Mouse (Mus musculus): ENCODE data around the gene Rela. TPM values are rescaled to one million over a fixed set of nuclear protein-coding genes. Genes with fewer than 3 reads are reported as not detected.

The Rela gene
- polyA plus RNA-seq, 1 experiment from 2014 or later: 21.3 TPM

- ATAC-seq (no peak), DNase-seq (no peak)
- peaks cover 69% of the 10 kb centered on the region for H3K36me3 ChIP-seq (replicated peaks; ENCODE audit: insufficient read depth, low read length)
- H3K4me3 ChIP-seq (ENCODE audit: low read depth, low read length): no peak overlapping the region
- WGBS (ENCODE audit: insufficient replicate concordance): 88% methylated on average over 17 of the region's 17 CpGs
- H3K4me2 ChIP-seq (ENCODE audit: low read depth, low read length): no peak overlapping the region
- H3K27ac ChIP-seq (ENCODE audit: low read depth): no peak overlapping the region
- H3K9ac ChIP-seq (replicated peaks): no peak overlapping the region
- H3K27me3 ChIP-seq (ENCODE audit: insufficient read depth, low read length): no peaks in the 10 kb centered on the region
- no peaks in the 10 kb centered on the region for H3K9me3 ChIP-seq (ENCODE audit: low read length)
- TF ChIP-seq CTCF (IDR thresholded peaks at IDR 0.05; ENCODE audit: low read depth) (no peak), EP300 (IDR thresholded peaks at IDR 0.05; ENCODE audit: low read depth) (no peak)
- peaks cover 25% of the 10 kb centered on the region for H3K4me1 ChIP-seq (ENCODE audit: insufficient read depth)
Measured at GRCm38 (mm10) chr19:5641021-5641420, 3.7 kb downstream of the Rela start.

DNA sequence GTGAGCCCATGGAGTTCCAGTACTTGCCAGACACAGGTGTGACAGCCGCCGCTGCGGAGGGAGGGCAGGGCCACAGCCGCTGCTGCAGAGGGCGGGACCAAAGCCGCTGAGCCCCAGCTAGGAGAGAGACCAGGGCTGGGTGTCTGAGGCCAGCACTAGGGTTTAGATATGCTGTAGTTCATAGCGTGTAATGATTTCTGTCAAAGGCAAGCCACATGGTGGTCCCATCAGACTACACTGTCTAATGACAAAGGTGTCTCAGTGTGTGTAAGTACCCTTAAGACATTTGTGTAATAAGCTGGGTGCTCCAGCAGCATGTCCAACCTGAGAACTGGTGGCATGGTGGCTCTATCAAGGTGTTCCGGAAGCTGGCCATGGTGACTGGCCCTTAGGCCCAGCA, 4.4 kb downstream of the Rela start:
- Histone ChIP-seq H3K4me3 (ENCODE audit: low read depth, low read length) (no peak overlapping the region), H3K9ac (replicated peaks) (no peak overlapping the region), H3K27ac (ENCODE audit: low read depth) (no peak overlapping the region), H3K4me1 (ENCODE audit: insufficient read depth) (peaks cover 19% of the 10 kb centered on the region), H3K27me3 (ENCODE audit: insufficient read depth, low read length) (no peaks in the 10 kb centered on the region), H3K36me3 (replicated peaks; ENCODE audit: insufficient read depth, low read length) (peaks cover 73% of the 10 kb centered on the region), H3K4me2 (ENCODE audit: low read depth, low read length) (no peak overlapping the region), H3K9me3 (ENCODE audit: low read length) (no peaks in the 10 kb centered on the region)
- TF ChIP-seq EP300 (IDR thresholded peaks at IDR 0.05; ENCODE audit: low read depth): no peak
- TF ChIP-seq CTCF (IDR thresholded peaks at IDR 0.05; ENCODE audit: low read depth): no peak
- DNase-seq: peak; percentile 16
- ATAC-seq: no peak
- 88% methylated on average over 8 of the region's 8 CpGs for WGBS (ENCODE audit: insufficient replicate concordance)

- Histone ChIP-seq H3K4me1 (ENCODE audit: insufficient read depth) (peaks cover 16% of the 10 kb centered on the region), H3K9me3 (ENCODE audit: low read length) (no peaks in the 10 kb centered on the region), H3K4me3 (ENCODE audit: low read depth, low read length) (no peak overlapping the region), H3K9ac (replicated peaks) (no peak overlapping the region), H3K27me3 (ENCODE audit: insufficient read depth, low read length) (no peaks in the 10 kb centered on the region), H3K27ac (ENCODE audit: low read depth) (no peak overlapping the region), H3K4me2 (ENCODE audit: low read depth, low read length) (no peak overlapping the region), H3K36me3 (replicated peaks; ENCODE audit: insufficient read depth, low read length) (peaks cover 69% of the 10 kb centered on the region)
- no peak for DNase-seq
- TF ChIP-seq EP300 (IDR thresholded peaks at IDR 0.05; ENCODE audit: low read depth) (no peak), CTCF (IDR thresholded peaks at IDR 0.05; ENCODE audit: low read depth) (no peak)
- 94% methylated on average over 9 of the region's 9 CpGs for WGBS (ENCODE audit: insufficient replicate concordance)
- ATAC-seq: no peak
Measured at GRCm38 (mm10) chr19:5645280-5645679, 8.0 kb downstream of the Rela start.

DNA sequence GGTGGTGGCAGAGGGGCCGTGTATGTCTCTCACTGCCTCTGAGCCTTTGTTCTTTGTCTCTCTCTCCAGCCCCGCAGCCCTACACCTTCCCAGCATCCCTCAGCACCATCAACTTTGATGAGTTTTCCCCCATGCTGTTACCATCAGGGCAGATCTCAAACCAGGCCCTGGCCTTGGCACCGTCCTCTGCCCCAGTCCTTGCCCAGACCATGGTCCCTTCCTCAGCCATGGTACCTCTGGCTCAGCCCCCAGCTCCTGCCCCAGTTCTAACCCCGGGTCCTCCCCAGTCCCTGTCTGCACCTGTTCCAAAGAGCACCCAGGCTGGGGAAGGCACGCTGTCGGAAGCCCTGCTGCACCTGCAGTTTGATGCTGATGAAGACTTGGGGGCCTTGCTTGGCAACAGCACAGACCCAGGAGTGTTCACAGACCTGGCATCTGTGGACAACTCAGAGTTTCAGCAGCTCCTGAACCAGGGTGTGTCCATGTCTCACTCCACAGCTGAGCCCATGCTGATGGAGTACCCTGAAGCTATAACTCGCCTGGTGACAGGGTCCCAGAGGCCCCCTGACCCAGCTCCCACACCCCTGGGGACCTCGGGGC, 9.5 kb downstream of the Rela start:
- Histone ChIP-seq H3K9me3 (ENCODE audit: low read length) (no peaks in the 10 kb centered on the region), H3K9ac (replicated peaks) (no peak overlapping the region), H3K4me2 (ENCODE audit: low read depth, low read length) (no peak overlapping the region), H3K27ac (ENCODE audit: low read depth) (no peak overlapping the region), H3K4me3 (ENCODE audit: low read depth, low read length) (no peak overlapping the region), H3K36me3 (replicated peaks; ENCODE audit: insufficient read depth, low read length) (peaks cover 67% of the 10 kb centered on the region), H3K27me3 (ENCODE audit: insufficient read depth, low read length) (no peaks in the 10 kb centered on the region), H3K4me1 (ENCODE audit: insufficient read depth) (peaks cover 16% of the 10 kb centered on the region)
- ATAC-seq: no peak
- TF ChIP-seq EP300 (IDR thresholded peaks at IDR 0.05; ENCODE audit: low read depth) (no peak), CTCF (IDR thresholded peaks at IDR 0.05; ENCODE audit: low read depth) (no peak)
- 89% methylated on average over 8 of the region's 8 CpGs for WGBS (ENCODE audit: insufficient replicate concordance)
- DNase-seq: no peak

GRCm38 (mm10) chr19:5647791-5648190, 10.5 kb downstream of the Rela start:
- H3K9ac ChIP-seq (replicated peaks): no peak overlapping the region
- H3K4me2 ChIP-seq (ENCODE audit: low read depth, low read length): no peak overlapping the region
- H3K4me3 ChIP-seq (ENCODE audit: low read depth, low read length): no peak overlapping the region
- H3K9me3 ChIP-seq (ENCODE audit: low read length): no peaks in the 10 kb centered on the region
- no peak for DNase-seq
- H3K27me3 ChIP-seq (ENCODE audit: insufficient read depth, low read length): no peaks in the 10 kb centered on the region
- peaks cover 67% of the 10 kb centered on the region for H3K36me3 ChIP-seq (replicated peaks; ENCODE audit: insufficient read depth, low read length)
- peaks cover 16% of the 10 kb centered on the region for H3K4me1 ChIP-seq (ENCODE audit: insufficient read depth)
- TF ChIP-seq EP300 (IDR thresholded peaks at IDR 0.05; ENCODE audit: low read depth) (no peak), CTCF (IDR thresholded peaks at IDR 0.05; ENCODE audit: low read depth) (no peak)
- no peak for ATAC-seq
- 88% methylated on average over 6 of the region's 6 CpGs for WGBS (ENCODE audit: insufficient replicate concordance)
- 0 out of 2 replicates have a peak overlapping the region, but pooled peaks have one; percentile 81 for H3K27ac ChIP-seq (ENCODE audit: low read depth)

DNA sequence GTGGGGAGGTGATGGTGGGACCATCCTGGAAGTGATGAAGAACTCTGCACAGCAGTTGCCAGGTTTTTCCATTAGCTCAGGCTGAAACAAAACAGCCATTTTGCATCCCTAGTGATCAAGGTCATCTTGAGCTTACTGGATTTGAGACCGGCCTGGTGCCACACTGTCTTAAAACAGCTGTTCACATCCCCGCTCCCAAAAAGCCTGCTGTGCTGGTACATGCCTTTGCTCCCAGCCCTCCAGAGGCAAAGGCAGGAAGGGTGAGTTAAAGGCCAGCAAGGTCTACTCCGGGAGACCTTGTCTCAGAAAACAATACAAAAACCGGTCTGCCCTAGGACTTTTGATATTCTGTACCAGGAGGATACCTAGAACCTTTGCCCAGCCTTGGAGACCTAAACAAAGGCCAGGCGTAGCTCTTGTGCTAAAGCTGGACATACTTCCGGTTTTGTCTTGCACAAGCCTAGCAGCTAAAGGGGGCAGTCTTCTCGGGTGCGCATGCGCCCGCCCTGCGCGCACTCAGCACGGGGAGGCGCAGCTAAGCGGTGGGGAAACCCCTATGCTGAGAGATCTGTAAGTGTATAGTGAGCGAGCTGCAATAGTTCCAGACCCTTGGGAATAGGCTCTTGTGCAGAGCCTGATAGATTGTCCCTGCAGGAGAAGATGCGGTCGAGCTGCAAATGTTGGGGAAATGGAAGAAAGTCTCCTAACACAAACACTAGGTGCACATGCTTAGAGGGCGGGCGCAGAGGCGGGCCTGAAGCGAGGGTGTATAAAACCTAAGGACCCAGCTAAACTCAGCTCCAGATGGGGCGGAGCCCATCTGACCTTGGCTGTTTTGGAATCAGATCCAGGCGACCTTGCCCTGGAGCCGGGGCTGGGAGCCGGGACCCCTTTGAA, 11.4 kb downstream of the Rela start:
- Histone ChIP-seq H3K4me3 (ENCODE audit: low read depth, low read length) (peak overlapping the region; percentile 37), H3K27me3 (ENCODE audit: insufficient read depth, low read length) (no peaks in the 10 kb centered on the region), H3K4me1 (ENCODE audit: insufficient read depth) (peaks cover 16% of the 10 kb centered on the region), H3K4me2 (ENCODE audit: low read depth, low read length) (peak overlapping the region; percentile 82), H3K27ac (ENCODE audit: low read depth) (peak overlapping the region; percentile 81), H3K9me3 (ENCODE audit: low read length) (no peaks in the 10 kb centered on the region), H3K9ac (replicated peaks) (peak overlapping the region; percentile 51), H3K36me3 (replicated peaks; ENCODE audit: insufficient read depth, low read length) (peaks cover 67% of the 10 kb centered on the region)
- peak; percentile 86 for ATAC-seq
- DNase-seq: peak; percentile 82
- TF ChIP-seq CTCF (IDR thresholded peaks at IDR 0.05; ENCODE audit: low read depth): peak; percentile 46; the same call in 1 of the 2 replicates
- TF ChIP-seq EP300 (IDR thresholded peaks at IDR 0.05; ENCODE audit: low read depth): no peak
- WGBS (ENCODE audit: insufficient replicate concordance): 8% methylated on average over 26 of the region's 26 CpGs

All from liver, postnatal 0 days (tissue).